Mouse (Mus musculus) left cerebral cortex, postnatal 10 days (tissue): ENCODE data around the gene Fam222a. TPM values are rescaled to one million over a fixed set of nuclear protein-coding genes. Genes with fewer than 3 reads are reported as not detected.

Experiments
- DNase-seq, 2 experiments: peaks; one replicate each; pipeline ENCODE4 v3.0.0; 2021 to 2022; ENCODE audit warnings: low spot score in 2 of 2, mixed read lengths in 1 of 2; ENCODE audit errors: extremely low spot score in 1 of 2
- intact Hi-C: fragments of 180-260 bp; cut with DNase I; formaldehyde crosslinking; loops from one replicate; pipeline ENCODE4 v1.15.1; 2025
- total RNA-seq, 2 experiments: library from RNA; stranded (reverse); gene quantifications; 2 replicates each; pipeline ENCODE4 v1.2.3; 2021

The Fam222a gene
- total RNA-seq, 2 experiments from 2014 or later: 6.4 to 7.4 TPM

- intact Hi-C loops: no loop called here
- peak in 1 of 2 experiments; percentile 61 for DNase-seq
Observed at GRCm38 (mm10) chr5:114594741-114595241, 27.0 kb downstream of the Fam222a start.

- intact Hi-C loops: no loop called here
Observed at GRCm38 (mm10) chr5:114596604-114597003, 28.8 kb downstream of the Fam222a start.

GRCm38 (mm10) chr5:114597222-114597621 lies 29.4 kb downstream of the Fam222a start:
- intact Hi-C loops: no loop called here

More at GRCm38 (mm10) chr5:114596604-114597003, 28.8 kb downstream of the Fam222a start:
- peak in 1 of 2 experiments; percentile 64 for DNase-seq

GRCm38 (mm10) chr5:114597652-114598051 lies 29.8 kb downstream of the Fam222a start:
- intact Hi-C loops: no loop called here
- no peak for DNase-seq

More at GRCm38 (mm10) chr5:114597222-114597621, 29.4 kb downstream of the Fam222a start:
- DNase-seq: no peak

- DNase-seq: no peak
- intact Hi-C loops: no loop called here
Observed at GRCm38 (mm10) chr5:114602012-114602411, 34.2 kb downstream of the Fam222a start.

- intact Hi-C loops: no loop called here
- no peak for DNase-seq
Observed at GRCm38 (mm10) chr5:114603975-114604374, 36.2 kb downstream of the Fam222a start.

- intact Hi-C loops: loop anchor here (5.0 kb wide), 1 partner anchor 143 kb away; no protein-coding TSS in a partner anchor
- no peak for DNase-seq
Observed at GRCm38 (mm10) chr5:114604781-114605290, 37.0 kb downstream of the Fam222a start.

GRCm38 (mm10) chr5:114605981-114606380 lies 38.2 kb downstream of the Fam222a start:
- DNase-seq: no peak
- intact Hi-C loops: loop anchor here (5.0 kb wide), 1 partner anchor 144 kb away; no protein-coding TSS in a partner anchor

- peak; percentile 81 to 83 for DNase-seq
- intact Hi-C loops: loop anchor here (5.0 kb wide), 1 partner anchor 145 kb away; no protein-coding TSS in a partner anchor
Observed at GRCm38 (mm10) chr5:114607651-114608050, 39.8 kb downstream of the Fam222a start.

GRCm38 (mm10) chr5:114608516-114608915 lies 40.7 kb downstream of the Fam222a start:
- peak; percentile 72 to 85 for DNase-seq
- intact Hi-C loops: loop anchor here (5.0 kb wide), 1 partner anchor 146 kb away; no protein-coding TSS in a partner anchor

GRCm38 (mm10) chr5:114611256-114611655 lies 43.4 kb downstream of the Fam222a start:
- intact Hi-C loops: no loop called here
- DNase-seq: no peak

GRCm38 (mm10) chr5:114611968-114612608 lies 44.3 kb downstream of the Fam222a start:
- DNase-seq: no peak
- intact Hi-C loops: no loop called here

- no peak for DNase-seq
- intact Hi-C loops: loop anchor here (5.0 kb wide), 1 partner anchor 148 kb away; no protein-coding TSS in a partner anchor
Observed at GRCm38 (mm10) chr5:114614863-114615262, 47.0 kb downstream of the Fam222a start.

- DNase-seq: no peak
- intact Hi-C loops: loop anchor here (5.0 kb wide), 1 partner anchor 149 kb away; no protein-coding TSS in a partner anchor
Observed at GRCm38 (mm10) chr5:114616336-114617061, 48.7 kb downstream of the Fam222a start.

- intact Hi-C loops: loop anchor here (5.0 kb wide), 1 partner anchor 151 kb away; no protein-coding TSS in a partner anchor
- DNase-seq: no peak
Observed at GRCm38 (mm10) chr5:114617809-114618208, 50.0 kb downstream of the Fam222a start.

- intact Hi-C loops: loop anchor here (5.0 kb wide), 1 partner anchor 152 kb away; no protein-coding TSS in a partner anchor
- peak; percentile 72 to 77 for DNase-seq
Observed at GRCm38 (mm10) chr5:114618851-114619250, 51.0 kb downstream of the Fam222a start.

- DNase-seq: no peak
- intact Hi-C loops: no loop called here
Observed at GRCm38 (mm10) chr5:114620305-114620704, 52.5 kb downstream of the Fam222a start.

- intact Hi-C loops: loop anchor here (5.0 kb wide), 1 partner anchor 42 kb away; no protein-coding TSS in a partner anchor
- DNase-seq: peak in 1 of 2 experiments; percentile 79
Observed at GRCm38 (mm10) chr5:114625590-114625989, 57.8 kb downstream of the Fam222a start.

GRCm38 (mm10) chr5:114631336-114631735 lies 63.5 kb downstream of the Fam222a start:
- DNase-seq: no peak
- intact Hi-C loops: no loop called here
